Mouse (Mus musculus) limb, embryonic 13.5 days (tissue): ENCODE data around the gene Frmd4a. TPM values are rescaled to one million over a fixed set of nuclear protein-coding genes. Genes with fewer than 3 reads are reported as not detected.
A peak's percentile ranks its signal among the peaks of the same experiment; 100 is the strongest.
"Not testable (repeated sequence)": the region's sequence is repeated elsewhere in the genome, so short reads cannot be mapped to it uniquely, and the experiment has no call there.

ENCODE experiments used
- ATAC-seq: fragments of 200-750 bp; cut with Nextera tagmentation; 2 replicates; pipeline ENCODE4 v1.8.0; 2017; ENCODE audit warnings: low read depth, moderate number of reproducible peaks, moderate TSS enrichment; ENCODE audit not compliant: low FRiP score
- H3K27ac ChIP-seq: fragments of 300-500 bp; sonication (generic); 2 replicates; pipeline ENCODE4 v1.5.1; 2015; ENCODE audit warnings: inconsistent platforms, mild to moderate bottlenecking, moderate library complexity
- H3K27me3 ChIP-seq: fragments of 300-500 bp; sonication (generic); 2 replicates; pipeline ENCODE4 v1.6.1; 2015; ENCODE audit warnings: mild to moderate bottlenecking, inconsistent platforms
- H3K36me3 ChIP-seq: fragments of 300-500 bp; sonication (generic); 2 replicates; pipeline ENCODE4 v1.6.1; 2015; ENCODE audit warnings: inconsistent platforms, mild to moderate bottlenecking, moderate library complexity
- H3K4me1 ChIP-seq: fragments of 300-500 bp; sonication (generic); 2 replicates; pipeline ENCODE4 v1.6.1; 2015; ENCODE audit warnings: inconsistent platforms
- H3K4me2 ChIP-seq: fragments of 300-500 bp; sonication (generic); replicated peaks from 2 replicates; pipeline ENCODE4 v1.6.1; 2015; ENCODE audit warnings: inconsistent platforms, mild to moderate bottlenecking, moderate library complexity
- H3K4me3 ChIP-seq: fragments of 300-500 bp; sonication (generic); 2 replicates; pipeline ENCODE4 v1.5.1; 2015; ENCODE audit warnings: moderate library complexity, mild to moderate bottlenecking, inconsistent platforms
- H3K9ac ChIP-seq: fragments of 300-500 bp; sonication (generic); 2 replicates; pipeline ENCODE4 v1.6.1; 2015; ENCODE audit warnings: mild to moderate bottlenecking, inconsistent platforms
- H3K9me3 ChIP-seq: fragments of 300-500 bp; sonication (generic); 2 replicates; pipeline ENCODE4 v1.6.1; 2016; ENCODE audit warnings: inconsistent platforms
- WGBS: fragments of 180-500 bp; shearing (Covaris S2); methylation state at CpG from one replicate; pipeline ENCODE4 v1.1.7; 2015; 5-methylcytosine and 5-hydroxymethylcytosine counted together
- polyA plus RNA-seq: library from polyadenylated mRNA; unstranded; fragments of >200 nt; fragmentation: Nextera tagmentation; extraction: Ambion mirVana; gene quantifications from 2 replicates; pipeline ENCODE4 v1.2.1, GENCODE M21; 2015

Frmd4a gene
- polyA plus RNA-seq, 1 experiment from 2014 or later = 68.1 TPM

DNA sequence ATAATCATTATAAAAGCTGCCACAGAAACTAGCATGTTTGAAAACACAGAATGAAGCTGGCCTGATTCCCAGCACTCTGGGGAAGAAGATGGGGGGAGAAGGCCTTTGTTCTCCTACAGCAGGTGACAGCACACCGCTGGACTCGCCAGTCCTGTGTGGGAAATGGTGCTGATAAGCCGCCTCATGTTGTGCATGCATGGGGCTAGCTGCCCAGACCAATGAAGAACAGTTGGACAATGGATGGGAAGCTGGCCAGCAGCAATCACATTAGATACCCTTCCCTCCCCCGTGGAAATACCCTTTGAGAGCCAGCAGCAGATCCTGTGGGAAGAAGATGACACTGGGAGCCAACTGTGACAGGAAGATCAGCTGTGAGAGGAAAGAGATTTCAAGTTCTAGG lies 210.0 kb downstream of the Frmd4a start:
- WGBS = 71% methylated on average over 4 of the region's 4 CpGs
- no peaks in the 10 kb centered on the region for H3K36me3 ChIP-seq
- ATAC-seq = no peak
- no peak overlapping the region for H3K27ac ChIP-seq
- H3K9me3 ChIP-seq = 0 out of 2 replicates have a peak, but pooled peaks cover 4% of the 10 kb centered on the region
- H3K9ac ChIP-seq = no peak overlapping the region
- H3K4me2 ChIP-seq = no peak overlapping the region
- H3K4me3 ChIP-seq = no peak overlapping the region
- peaks cover 23% of the 10 kb centered on the region for H3K4me1 ChIP-seq
- no peaks in the 10 kb centered on the region for H3K27me3 ChIP-seq

- ATAC-seq = no peak
- H3K36me3 ChIP-seq = no peaks in the 10 kb centered on the region
- no peak overlapping the region for H3K4me3 ChIP-seq
- peaks cover 29% of the 10 kb centered on the region for H3K4me1 ChIP-seq
- H3K9me3 ChIP-seq = 0 out of 2 replicates have a peak, but pooled peaks cover 4% of the 10 kb centered on the region
- H3K4me2 ChIP-seq = no peak overlapping the region
- no peak overlapping the region for H3K27ac ChIP-seq
- WGBS = 43% methylated on average over 3 of the region's 3 CpGs
- H3K27me3 ChIP-seq = no peaks in the 10 kb centered on the region
- no peak overlapping the region for H3K9ac ChIP-seq
Observed at GRCm38 (mm10) chr2:4228510-4228909, 211.0 kb downstream of the Frmd4a start.

DNA sequence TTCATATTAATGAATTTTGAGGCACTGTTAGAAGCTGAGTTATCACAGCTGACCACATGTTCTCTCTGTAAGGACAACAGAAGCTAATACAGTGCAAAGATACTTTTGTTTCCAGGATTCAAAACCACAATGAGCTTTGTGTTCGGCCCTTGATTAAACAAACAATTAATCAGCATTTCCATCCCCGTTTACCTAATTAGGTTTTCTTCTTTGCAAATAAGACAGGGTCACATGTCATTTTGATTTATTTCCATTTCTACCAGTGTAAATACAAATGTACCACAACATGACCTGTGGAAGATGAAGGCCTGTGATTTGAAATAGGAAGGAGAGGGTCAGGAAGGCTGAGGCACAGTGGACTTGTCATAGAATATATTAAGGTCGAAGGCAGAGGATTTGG lies 214.8 kb downstream of the Frmd4a start:
- whole genome bisulfite sequencing = 51% methylated on average over 3 of the region's 3 CpGs
- H3K4me3 ChIP-seq = no peak overlapping the region
- H3K27ac ChIP-seq = no peak overlapping the region
- no peak overlapping the region for H3K9ac ChIP-seq
- no peaks in the 10 kb centered on the region for H3K36me3 ChIP-seq
- no peak for ATAC-seq
- peaks cover 23% of the 10 kb centered on the region for H3K4me1 ChIP-seq
- no peaks in the 10 kb centered on the region for H3K9me3 ChIP-seq
- no peaks in the 10 kb centered on the region for H3K27me3 ChIP-seq
- no peak overlapping the region for H3K4me2 ChIP-seq

GRCm38 (mm10) chr2:4232761-4233322 lies 215.3 kb downstream of the Frmd4a start:
- Histone ChIP-seq H3K27ac (no peak overlapping the region), H3K9ac (peak overlapping the region; percentile 32; the same call in 1 of the 2 replicates), H3K4me2 (no peak overlapping the region), H3K27me3 (no peaks in the 10 kb centered on the region), H3K4me1 (peaks cover 19% of the 10 kb centered on the region), H3K9me3 (no peaks in the 10 kb centered on the region), H3K36me3 (no peaks in the 10 kb centered on the region), H3K4me3 (no peak overlapping the region)
- 50% methylated on average over 10 of the region's 10 CpGs for WGBS
- no peak for ATAC-seq

GRCm38 (mm10) chr2:4237686-4238085 lies 220.2 kb downstream of the Frmd4a start:
- H3K9me3 ChIP-seq = no peaks in the 10 kb centered on the region
- H3K27me3 ChIP-seq = no peaks in the 10 kb centered on the region
- no peak overlapping the region for H3K27ac ChIP-seq
- WGBS = 68% methylated on average over 5 of the region's 5 CpGs
- no peak for ATAC-seq
- no peak overlapping the region for H3K9ac ChIP-seq
- H3K4me2 ChIP-seq = no peak overlapping the region
- no peak overlapping the region for H3K4me3 ChIP-seq
- peaks cover 14% of the 10 kb centered on the region for H3K4me1 ChIP-seq
- no peaks in the 10 kb centered on the region for H3K36me3 ChIP-seq

- H3K4me3 ChIP-seq = no peak overlapping the region
- no peaks in the 10 kb centered on the region for H3K9me3 ChIP-seq
- no peak overlapping the region for H3K27ac ChIP-seq
- H3K36me3 ChIP-seq = no peaks in the 10 kb centered on the region
- no peak overlapping the region for H3K9ac ChIP-seq
- H3K27me3 ChIP-seq = no peaks in the 10 kb centered on the region
- H3K4me2 ChIP-seq = no peak overlapping the region
- ATAC-seq = no peak
- peaks cover 40% of the 10 kb centered on the region for H3K4me1 ChIP-seq
- WGBS = 51% methylated on average over 6 of the region's 6 CpGs
Observed at GRCm38 (mm10) chr2:4249723-4250122, 232.2 kb downstream of the Frmd4a start.

DNA sequence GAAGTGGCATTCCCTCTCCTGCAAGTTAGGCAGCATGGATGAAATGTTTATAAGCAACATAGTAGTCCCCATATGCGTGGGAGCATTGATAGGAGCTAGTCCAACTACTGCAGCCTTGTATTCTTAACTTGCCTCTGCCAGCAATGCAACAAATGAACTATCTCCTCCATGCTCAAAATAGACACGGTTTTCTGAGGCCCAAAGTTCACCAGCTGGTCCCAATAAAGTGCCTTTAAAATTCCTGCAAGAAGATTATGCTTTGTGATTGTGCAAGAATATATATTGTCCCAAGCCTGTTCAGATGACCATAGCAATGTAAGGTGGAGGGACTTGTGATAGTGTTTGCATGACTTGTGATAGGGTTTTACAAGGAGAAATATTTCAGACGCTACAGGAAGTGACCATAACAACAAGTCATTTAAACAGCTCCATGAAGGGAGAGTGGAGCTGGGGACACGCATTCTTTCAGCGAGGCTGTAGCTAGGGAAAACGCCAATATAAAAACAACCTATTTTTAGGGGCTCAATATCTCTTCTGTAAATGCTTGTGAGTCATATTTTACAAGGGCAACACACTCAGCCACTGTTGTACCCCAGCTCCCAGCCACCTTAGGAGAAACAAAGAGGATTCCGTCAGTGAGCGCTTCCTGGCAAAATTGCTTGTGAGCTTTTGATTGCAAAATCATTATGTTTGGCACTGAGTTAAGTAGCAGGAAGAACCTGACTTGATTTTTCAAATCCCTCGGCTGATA lies 235.2 kb downstream of the Frmd4a start:
- no peaks in the 10 kb centered on the region for H3K9me3 ChIP-seq
- H3K4me3 ChIP-seq = no peak overlapping the region
- no peaks in the 10 kb centered on the region for H3K36me3 ChIP-seq
- peak overlapping the region; percentile 81; the same call in 1 of the 2 replicates for H3K27ac ChIP-seq
- H3K9ac ChIP-seq = no peak overlapping the region
- H3K4me2 ChIP-seq = peak overlapping the region; percentile 39
- 0 out of 2 replicates have a peak, but pooled peaks have one; percentile 4 for ATAC-seq
- 16% methylated on average over 9 of the region's 9 CpGs for WGBS
- H3K4me1 ChIP-seq = peaks cover 43% of the 10 kb centered on the region
- H3K27me3 ChIP-seq = no peaks in the 10 kb centered on the region

DNA sequence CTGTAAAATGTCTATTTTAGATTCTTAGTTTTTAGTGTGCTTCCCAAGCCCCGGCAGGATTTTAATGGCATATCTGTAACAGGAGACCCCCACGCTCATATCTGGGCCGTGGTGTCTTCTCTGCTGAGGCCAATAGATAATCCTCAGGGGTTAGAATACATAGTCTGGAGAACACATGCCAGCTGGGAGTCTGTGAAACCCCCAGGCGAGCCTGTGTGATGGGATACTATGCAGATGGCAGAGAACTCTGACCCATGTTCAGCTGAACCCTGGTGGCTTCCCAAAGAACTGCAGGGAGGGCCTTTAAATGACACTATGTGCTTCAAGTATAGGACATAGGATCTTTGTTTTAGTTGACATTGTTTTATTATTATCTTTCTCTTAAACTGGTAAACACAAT lies 235.8 kb downstream of the Frmd4a start:
- peak overlapping the region; percentile 81; the same call in 1 of the 2 replicates for H3K27ac ChIP-seq
- no peak overlapping the region for H3K9ac ChIP-seq
- H3K4me3 ChIP-seq = no peak overlapping the region
- H3K4me1 ChIP-seq = peaks cover 43% of the 10 kb centered on the region
- no peaks in the 10 kb centered on the region for H3K36me3 ChIP-seq
- ATAC-seq = peak; percentile 70
- 8% methylated on average over 4 of the region's 4 CpGs for WGBS
- H3K9me3 ChIP-seq = no peaks in the 10 kb centered on the region
- peak overlapping the region; percentile 39 for H3K4me2 ChIP-seq
- no peaks in the 10 kb centered on the region for H3K27me3 ChIP-seq

DNA sequence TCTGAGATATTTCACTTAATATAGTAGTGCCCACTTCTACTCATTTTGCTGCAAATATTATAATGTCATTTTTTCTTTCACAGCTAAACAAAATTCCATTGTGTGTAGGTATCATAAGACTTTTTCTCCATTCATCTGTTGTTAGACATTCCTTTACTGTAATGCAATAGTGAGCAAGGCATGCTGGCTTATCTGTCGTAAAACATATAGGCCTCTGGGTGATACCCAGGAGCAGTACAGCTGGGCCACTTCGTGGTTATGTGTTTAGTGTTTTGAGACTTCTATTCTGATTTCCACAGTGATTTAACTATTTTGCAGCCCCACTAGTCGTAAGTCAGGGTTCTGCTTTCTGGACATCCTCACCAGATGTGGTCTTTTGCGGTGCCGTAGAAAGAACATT lies 236.6 kb downstream of the Frmd4a start:
- Histone ChIP-seq H3K4me2 (no peak overlapping the region), H3K27me3 (no peaks in the 10 kb centered on the region), H3K4me3 (no peak overlapping the region), H3K27ac (no peak overlapping the region), H3K4me1 (peaks cover 43% of the 10 kb centered on the region), H3K9ac (no peak overlapping the region), H3K36me3 (no peaks in the 10 kb centered on the region), H3K9me3 (no peaks in the 10 kb centered on the region)
- 38% methylated on average over 5 of the region's 5 CpGs for WGBS
- ATAC-seq = peak; percentile 66; the same call in 1 of the 2 replicates

DNA sequence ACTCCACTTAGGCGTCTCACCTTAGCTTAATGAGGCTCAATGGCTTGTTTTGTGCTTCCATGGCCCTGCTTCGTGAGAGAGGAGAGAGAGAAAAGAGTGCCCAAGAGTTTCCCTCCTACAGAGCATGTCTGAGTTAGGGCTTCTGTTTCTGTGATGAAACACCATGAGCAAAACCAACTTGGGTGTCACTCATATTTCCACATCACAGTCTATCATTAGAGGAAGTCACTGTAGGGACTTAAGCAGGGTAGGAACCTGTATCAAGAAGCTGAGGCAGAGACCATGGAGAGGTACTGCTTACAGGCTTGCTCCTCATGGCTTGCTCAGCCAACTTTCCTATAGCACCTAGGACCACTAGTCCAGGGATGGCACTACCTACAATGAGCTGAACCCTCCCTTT lies 238.7 kb downstream of the Frmd4a start:
- Histone ChIP-seq H3K27me3 (no peaks in the 10 kb centered on the region), H3K4me1 (peaks cover 34% of the 10 kb centered on the region), H3K4me2 (no peak overlapping the region), H3K9me3 (no peaks in the 10 kb centered on the region), H3K36me3 (no peaks in the 10 kb centered on the region), H3K9ac (no peak overlapping the region), H3K4me3 (no peak overlapping the region), H3K27ac (no peak overlapping the region)
- no peak for ATAC-seq
- 94% methylated on average over 2 of the region's 2 CpGs for WGBS

DNA sequence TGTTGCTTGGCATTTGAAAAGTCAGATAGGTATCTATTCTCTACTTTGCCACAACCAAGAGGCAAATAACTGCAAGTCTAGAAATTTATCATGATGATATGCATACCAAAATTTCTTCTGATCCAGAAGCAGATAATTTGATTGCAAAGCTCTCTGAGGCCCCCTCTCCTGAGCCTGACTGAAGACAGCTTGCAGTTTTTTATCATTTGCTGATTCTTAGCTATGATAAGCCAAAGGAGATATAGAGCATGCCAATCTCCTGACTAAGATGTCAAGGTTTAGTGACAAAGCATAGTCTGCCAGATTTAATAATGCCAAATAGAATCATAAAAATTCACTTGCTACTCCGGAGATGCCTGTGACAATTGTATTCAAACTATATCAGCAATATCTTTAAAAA lies 240.1 kb downstream of the Frmd4a start:
- H3K4me2 ChIP-seq = no peak overlapping the region
- no peak for ATAC-seq

DNA sequence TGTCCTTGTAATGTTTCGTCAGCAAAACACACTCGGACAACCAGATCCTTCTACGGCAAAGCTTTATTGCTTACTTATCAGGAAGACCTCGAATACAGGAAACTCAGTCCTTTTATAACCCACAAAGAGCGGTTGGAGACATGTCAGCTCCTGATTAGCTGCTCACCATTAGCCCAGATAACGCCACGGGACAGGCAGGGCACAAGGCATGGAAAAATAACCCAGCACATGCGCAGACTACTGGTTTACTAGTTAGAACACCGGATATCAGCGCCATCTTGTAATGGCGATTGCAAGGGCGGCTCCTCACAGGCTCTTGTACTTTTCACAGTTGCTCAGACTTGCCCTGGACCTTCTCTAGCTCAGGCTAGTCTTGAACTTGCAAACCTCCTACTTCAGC lies 241.3 kb downstream of the Frmd4a start:
- not testable (repeated sequence) for ATAC-seq, H3K4me2 ChIP-seq
- 91% methylated on average over 12 of the region's 12 CpGs for WGBS

More for the DNA sequence above, 240.1 kb downstream of the Frmd4a start:
- H3K36me3 ChIP-seq = no peaks in the 10 kb centered on the region
- no peak overlapping the region for H3K9ac ChIP-seq
- no peak overlapping the region for H3K27ac ChIP-seq
- no peaks in the 10 kb centered on the region for H3K27me3 ChIP-seq
- peaks cover 21% of the 10 kb centered on the region for H3K4me1 ChIP-seq
- H3K4me3 ChIP-seq = no peak overlapping the region
- 100% methylated on average over 1 of the region's 1 CpGs for WGBS
- H3K9me3 ChIP-seq = no peaks in the 10 kb centered on the region

More for the DNA sequence above, 241.3 kb downstream of the Frmd4a start:
- H3K27me3 ChIP-seq, H3K4me3 ChIP-seq, H3K9ac ChIP-seq, H3K36me3 ChIP-seq, H3K9me3 ChIP-seq, H3K27ac ChIP-seq: not testable (repeated sequence)
- peaks cover 11% of the 10 kb centered on the region; the same call in 1 of the 2 replicates for H3K4me1 ChIP-seq
